Mouse (Mus musculus): ENCODE measurements at regions not wholly inside any gene's neighbourhood (a gene's known extent, or its start where the extent isn't known, plus 50 kb on each side); places are given as distances from the start of the nearest gene placed in this dataset.

DNA sequence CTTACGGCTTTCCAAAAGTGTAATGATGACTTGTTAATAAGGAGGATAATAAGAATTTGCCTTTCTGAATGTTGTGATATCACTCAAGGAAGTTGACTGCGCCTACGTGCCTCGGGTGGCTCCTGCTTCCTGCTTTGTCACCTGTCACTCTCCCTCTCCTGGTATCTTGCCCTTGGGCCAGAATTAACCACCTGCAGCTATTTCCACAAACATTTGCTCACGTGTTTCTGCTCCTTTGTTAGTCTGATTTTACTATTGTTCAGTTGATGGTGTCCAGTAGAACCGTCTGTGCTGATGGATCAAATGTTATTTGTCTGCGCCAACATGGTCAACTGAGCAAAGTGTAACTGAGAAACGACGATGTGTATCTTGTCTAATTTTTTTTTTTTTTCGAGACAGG, 193.4 kb upstream of the Prdm1 start:
- Histone ChIP-seq H3K36me3 (ENCODE audit: control insufficient read depth, insufficient read depth, low read length) (no peaks in the 10 kb centered on the region), H3K4me1 (replicated peaks; ENCODE audit: control insufficient read depth, insufficient read depth, low read length) (no peaks in the 10 kb centered on the region), H3K27ac (ENCODE audit: control insufficient read depth, insufficient read depth, low read length) (no peak overlapping the region), H3K27me3 (ENCODE audit: control insufficient read depth, insufficient read depth, low read length) (no peaks in the 10 kb centered on the region), H3K4me3 (ENCODE audit: control insufficient read depth, insufficient read depth, low read length) (no peak overlapping the region)
- TF ChIP-seq CTCF (IDR thresholded peaks at IDR 0.05; ENCODE audit: borderline replicate concordance, control insufficient read depth, extremely low read depth, insufficient read depth, low read length, poor library complexity) (no peak), POLR2A (IDR thresholded peaks at IDR 0.05; ENCODE audit: control insufficient read depth, extremely low read depth, insufficient read depth, low read length, poor library complexity) (no peak)
- DNase-seq, result no peak
- 88% methylated on average over 10 of the region's 10 CpGs for WGBS

DNA sequence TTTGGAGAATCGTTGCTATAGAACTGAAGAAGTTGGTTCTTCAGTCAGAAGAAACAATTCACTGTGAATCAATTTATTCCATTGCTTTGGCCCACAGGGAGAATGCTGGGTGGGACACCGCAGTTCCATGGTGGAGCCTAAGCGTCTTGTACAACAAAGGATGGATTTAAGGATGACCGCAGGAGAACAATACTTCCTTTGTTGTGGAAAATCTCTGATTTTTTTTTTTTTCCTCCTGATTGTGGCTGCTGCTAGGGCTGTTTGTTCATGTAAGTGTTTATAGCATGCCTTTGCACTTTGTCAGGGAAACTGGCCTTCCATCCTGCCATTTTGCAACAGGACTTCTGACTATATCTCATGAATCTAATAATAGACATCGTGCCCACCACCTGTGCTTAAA, 188.3 kb upstream of the Prdm1 start:
- no peaks in the 10 kb centered on the region for H3K36me3 ChIP-seq (ENCODE audit: control insufficient read depth, insufficient read depth, low read length)
- WGBS, result 98% methylated on average over 5 of the region's 5 CpGs
- TF ChIP-seq CTCF (IDR thresholded peaks at IDR 0.05; ENCODE audit: borderline replicate concordance, control insufficient read depth, extremely low read depth, insufficient read depth, low read length, poor library complexity) (no peak), POLR2A (IDR thresholded peaks at IDR 0.05; ENCODE audit: control insufficient read depth, extremely low read depth, insufficient read depth, low read length, poor library complexity) (no peak)

DNA sequence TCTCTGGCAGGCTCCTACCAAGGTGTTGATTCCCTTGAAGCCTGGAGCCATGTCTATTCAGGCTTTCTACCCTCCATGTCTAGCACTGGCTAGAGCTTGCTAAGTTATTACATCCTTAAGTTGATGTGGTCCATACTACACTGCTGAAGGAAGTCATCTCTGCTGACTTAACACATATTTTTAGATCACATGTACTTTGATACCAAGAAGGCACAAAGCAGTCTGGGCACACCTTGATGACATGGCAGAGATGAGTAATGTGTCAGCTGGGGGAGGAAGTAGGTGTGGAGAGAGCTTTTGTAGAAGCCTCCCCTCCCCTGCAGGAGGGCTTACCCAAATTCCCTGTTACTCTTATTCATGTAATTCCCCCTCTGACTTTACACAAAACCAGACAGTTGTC, 187.6 kb upstream of the Prdm1 start:
- Histone ChIP-seq H3K27me3 (ENCODE audit: control insufficient read depth, insufficient read depth, low read length) (no peaks in the 10 kb centered on the region), H3K4me1 (replicated peaks; ENCODE audit: control insufficient read depth, insufficient read depth, low read length) (no peaks in the 10 kb centered on the region), H3K36me3 (ENCODE audit: control insufficient read depth, insufficient read depth, low read length) (no peaks in the 10 kb centered on the region), H3K27ac (ENCODE audit: control insufficient read depth, insufficient read depth, low read length) (no peak overlapping the region), H3K4me3 (ENCODE audit: control insufficient read depth, insufficient read depth, low read length) (no peak overlapping the region)
- TF ChIP-seq POLR2A (IDR thresholded peaks at IDR 0.05; ENCODE audit: control insufficient read depth, extremely low read depth, insufficient read depth, low read length, poor library complexity) (no peak), CTCF (IDR thresholded peaks at IDR 0.05; ENCODE audit: borderline replicate concordance, control insufficient read depth, extremely low read depth, insufficient read depth, low read length, poor library complexity) (no peak)
- DNase-seq, result no peak

More for the DNA sequence above, 188.3 kb upstream of the Prdm1 start:
- no peak for DNase-seq
- no peaks in the 10 kb centered on the region for H3K4me1 ChIP-seq (replicated peaks; ENCODE audit: control insufficient read depth, insufficient read depth, low read length)
- H3K27me3 ChIP-seq (ENCODE audit: control insufficient read depth, insufficient read depth, low read length), result no peaks in the 10 kb centered on the region
- H3K27ac ChIP-seq (ENCODE audit: control insufficient read depth, insufficient read depth, low read length), result no peak overlapping the region
- no peak overlapping the region for H3K4me3 ChIP-seq (ENCODE audit: control insufficient read depth, insufficient read depth, low read length)

DNA sequence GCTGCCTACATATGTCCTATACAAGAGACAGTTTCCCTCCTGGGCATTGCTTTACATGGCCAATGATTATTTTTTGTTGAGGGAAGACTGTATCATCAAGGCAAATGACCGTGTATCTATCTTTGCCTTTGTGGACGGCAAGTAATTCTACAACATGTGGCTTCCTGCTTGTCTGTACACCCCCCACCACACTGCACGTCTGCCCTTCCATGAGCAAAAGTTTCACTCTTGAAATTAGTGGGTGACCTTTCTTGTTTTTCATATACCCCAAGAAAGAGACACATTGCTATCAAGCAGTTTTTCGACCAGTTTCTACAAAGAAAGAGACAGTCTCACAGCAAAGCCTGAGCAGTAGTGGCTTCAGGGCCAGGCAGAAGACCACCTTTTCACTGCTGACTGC, 180.5 kb upstream of the Prdm1 start:
- no peak overlapping the region for H3K27ac ChIP-seq (ENCODE audit: control insufficient read depth, insufficient read depth, low read length)
- TF ChIP-seq CTCF (IDR thresholded peaks at IDR 0.05; ENCODE audit: borderline replicate concordance, control insufficient read depth, extremely low read depth, insufficient read depth, low read length, poor library complexity), result no peak
- TF ChIP-seq POLR2A (IDR thresholded peaks at IDR 0.05; ENCODE audit: control insufficient read depth, extremely low read depth, insufficient read depth, low read length, poor library complexity), result no peak
- WGBS, result 95% methylated on average over 4 of the region's 4 CpGs
- H3K27me3 ChIP-seq (ENCODE audit: control insufficient read depth, insufficient read depth, low read length), result no peaks in the 10 kb centered on the region
- H3K36me3 ChIP-seq (ENCODE audit: control insufficient read depth, insufficient read depth, low read length), result no peaks in the 10 kb centered on the region
- no peak overlapping the region for H3K4me3 ChIP-seq (ENCODE audit: control insufficient read depth, insufficient read depth, low read length)
- H3K4me1 ChIP-seq (replicated peaks; ENCODE audit: control insufficient read depth, insufficient read depth, low read length), result no peaks in the 10 kb centered on the region
- no peak for DNase-seq

DNA sequence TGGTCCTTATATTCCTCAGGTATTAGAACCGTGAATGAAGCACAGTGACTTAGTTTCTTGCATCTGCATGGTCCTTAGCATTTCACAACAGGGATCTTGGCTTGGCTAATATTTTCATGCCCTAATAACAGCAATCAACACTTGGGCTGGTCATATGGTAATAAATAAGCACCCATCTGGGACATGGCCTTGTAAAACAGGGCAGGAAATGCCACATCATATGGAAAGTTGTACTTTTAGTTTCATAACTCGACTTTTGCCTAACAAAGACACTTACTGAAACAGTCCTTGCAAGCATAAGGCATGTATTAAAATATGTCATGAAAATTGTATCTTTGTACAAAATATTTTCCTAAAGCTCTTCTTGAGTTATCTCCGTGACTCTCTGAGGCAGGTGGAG, 175.8 kb upstream of the Prdm1 start:
- Histone ChIP-seq H3K27me3 (ENCODE audit: control insufficient read depth, insufficient read depth, low read length) (no peaks in the 10 kb centered on the region), H3K36me3 (ENCODE audit: control insufficient read depth, insufficient read depth, low read length) (no peaks in the 10 kb centered on the region), H3K4me3 (ENCODE audit: control insufficient read depth, insufficient read depth, low read length) (no peak overlapping the region), H3K4me1 (replicated peaks; ENCODE audit: control insufficient read depth, insufficient read depth, low read length) (no peaks in the 10 kb centered on the region), H3K27ac (ENCODE audit: control insufficient read depth, insufficient read depth, low read length) (no peak overlapping the region)
- TF ChIP-seq POLR2A (IDR thresholded peaks at IDR 0.05; ENCODE audit: control insufficient read depth, extremely low read depth, insufficient read depth, low read length, poor library complexity), result no peak
- no peak for TF ChIP-seq CTCF (IDR thresholded peaks at IDR 0.05; ENCODE audit: borderline replicate concordance, control insufficient read depth, extremely low read depth, insufficient read depth, low read length, poor library complexity)
- WGBS, result 72% methylated on average over 3 of the region's 3 CpGs
- no peak for DNase-seq

DNA sequence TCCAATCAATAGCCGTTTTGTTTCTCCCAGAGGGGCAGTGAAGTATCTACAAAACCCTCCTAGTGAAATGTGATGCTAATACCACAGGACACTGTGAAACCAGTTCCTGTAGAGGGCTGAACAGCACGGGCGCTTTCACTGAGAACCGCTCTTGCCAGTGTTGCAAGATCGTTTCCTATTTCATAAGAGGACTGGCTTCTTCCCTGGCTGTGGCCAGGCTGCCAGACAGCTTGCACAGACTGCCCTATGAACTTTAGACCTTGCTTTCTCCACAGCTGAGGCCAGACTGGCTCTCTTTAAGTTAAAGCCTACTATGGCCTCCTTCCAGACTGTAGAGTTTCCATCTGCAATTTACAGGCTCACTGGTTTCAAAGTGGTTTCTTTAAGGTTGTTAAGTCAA, 173.8 kb upstream of the Prdm1 start:
- Histone ChIP-seq H3K27me3 (ENCODE audit: control insufficient read depth, insufficient read depth, low read length) (no peaks in the 10 kb centered on the region), H3K4me1 (replicated peaks; ENCODE audit: control insufficient read depth, insufficient read depth, low read length) (no peaks in the 10 kb centered on the region), H3K36me3 (ENCODE audit: control insufficient read depth, insufficient read depth, low read length) (no peaks in the 10 kb centered on the region), H3K27ac (ENCODE audit: control insufficient read depth, insufficient read depth, low read length) (no peak overlapping the region), H3K4me3 (ENCODE audit: control insufficient read depth, insufficient read depth, low read length) (no peak overlapping the region)
- TF ChIP-seq POLR2A (IDR thresholded peaks at IDR 0.05; ENCODE audit: control insufficient read depth, extremely low read depth, insufficient read depth, low read length, poor library complexity), result no peak
- DNase-seq, result no peak
- WGBS, result 79% methylated on average over 5 of the region's 5 CpGs

DNA sequence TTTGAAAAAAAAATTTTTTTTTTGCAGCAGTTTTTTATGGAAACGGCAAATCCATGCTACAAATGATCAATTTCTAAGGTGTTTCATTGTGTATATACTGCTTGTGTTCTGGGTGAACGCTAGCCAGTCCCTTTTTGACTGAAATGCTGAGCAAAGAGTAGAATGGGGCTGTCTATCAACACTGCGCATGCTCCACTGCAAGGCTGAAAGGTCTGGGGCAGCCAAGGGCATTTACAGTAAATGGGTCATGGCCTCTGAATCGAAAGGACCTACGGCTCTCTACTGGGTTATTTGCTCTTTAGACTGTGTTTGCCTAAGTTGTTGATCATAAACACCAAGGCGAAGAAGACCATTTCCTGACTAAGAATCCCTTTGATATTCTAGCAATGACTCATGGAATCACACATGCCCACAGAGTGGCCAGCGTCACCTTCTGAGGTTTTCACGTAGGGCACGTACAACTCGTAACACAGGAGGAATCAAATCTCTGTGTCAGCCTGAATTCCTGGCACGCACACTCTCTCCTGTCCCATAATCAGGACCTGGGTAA, 171.8 kb upstream of the Prdm1 start:
- H3K27ac ChIP-seq (ENCODE audit: control insufficient read depth, insufficient read depth, low read length), result no peak overlapping the region
- WGBS, result 93% methylated on average over 11 of the region's 11 CpGs

More for the DNA sequence above, 171.8 kb upstream of the Prdm1 start:
- Histone ChIP-seq H3K4me1 (replicated peaks; ENCODE audit: control insufficient read depth, insufficient read depth, low read length) (no peaks in the 10 kb centered on the region), H3K36me3 (ENCODE audit: control insufficient read depth, insufficient read depth, low read length) (no peaks in the 10 kb centered on the region), H3K4me3 (ENCODE audit: control insufficient read depth, insufficient read depth, low read length) (no peak overlapping the region), H3K27me3 (ENCODE audit: control insufficient read depth, insufficient read depth, low read length) (no peaks in the 10 kb centered on the region)
- no peak for DNase-seq
- no peak for TF ChIP-seq POLR2A (IDR thresholded peaks at IDR 0.05; ENCODE audit: control insufficient read depth, extremely low read depth, insufficient read depth, low read length, poor library complexity)
- no peak for TF ChIP-seq CTCF (IDR thresholded peaks at IDR 0.05; ENCODE audit: borderline replicate concordance, control insufficient read depth, extremely low read depth, insufficient read depth, low read length, poor library complexity)

All from thymus, adult 2 months (tissue).